Mouse (Mus musculus) lung, adult 2 months (tissue): ENCODE measurements around the gene Dennd2c.

Source experiments
- CTCF ChIP-seq: fragments of 200-500 bp; IDR thresholded peaks from 2 replicates; pipeline ENCODE4 v1.5.1; 2011; ENCODE audit warnings: mild to moderate bottlenecking, low read length, control low read depth; ENCODE audit not compliant: insufficient read depth
- POLR2A ChIP-seq: fragments of 200-500 bp; IDR thresholded peaks from 2 replicates; pipeline ENCODE4 v1.6.1; 2011; ENCODE audit warnings: low read depth, mild to moderate bottlenecking, control low read depth, low read length, borderline replicate concordance; ENCODE audit errors: extremely low read depth

DNA sequence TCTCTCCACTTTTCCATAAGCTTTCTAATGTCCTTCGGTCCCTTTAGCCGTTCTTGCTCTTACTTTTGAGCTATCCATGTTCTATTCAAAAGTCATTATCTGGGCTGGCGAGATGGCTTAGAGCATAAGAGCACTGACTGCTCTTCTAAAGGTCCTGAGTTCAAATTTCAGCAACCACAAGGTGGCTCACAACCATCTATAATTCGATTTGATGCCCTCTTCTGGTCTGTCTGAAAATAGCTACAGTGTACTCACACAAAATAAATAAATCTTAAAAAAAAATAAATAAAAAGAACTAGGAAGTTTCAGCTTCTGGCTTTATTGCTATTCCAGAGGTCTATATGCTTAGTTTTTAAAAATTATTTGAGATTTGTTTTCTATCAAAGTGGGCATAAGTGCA lies 45.4 kb downstream of the Dennd2c start:
- TF ChIP-seq CTCF (no peak), POLR2A (no peak)
